Comparison of ENCODE assay signal across 8 mouse cellular contexts in genomic region chr5:31451878-31452561, GRCm38 (mm10). TPM values are rescaled to one million over a fixed set of nuclear protein-coding genes. Genes with fewer than 3 reads are reported as not detected.
DNase-seq lines count a peak whose midpoint lies in the region; ATAC-seq and TF ChIP-seq lines count a peak whose summit lies in the region.

Gene Zfp512, plus strand, starts transcription at chr5:31452431.

- H3K79me3 ChIP-seq in C2C12 (ENCODE audit: low read depth), result peaks cover 27% of the 10 kb centered on the region

- H3K9ac ChIP-seq in heart, embryonic 11.5 days (ENCODE audit: low read depth, low read length), result peak within 1 kb of the TSS; percentile 81
- peak within 1 kb of the TSS; percentile 70 for H3K9ac ChIP-seq in kidney, embryonic 16.5 days (replicated peaks; ENCODE audit: low read length)
- H3K9ac ChIP-seq in liver, adult 2 months (ENCODE audit: low read depth, low read length), result peak within 1 kb of the TSS; percentile 68

- H3K9me3 ChIP-seq in erythroblast, embryonic 14.5 days (ENCODE audit: control insufficient read depth, low read length), result no peaks in the 10 kb centered on the region
- no peaks in the 10 kb centered on the region for H3K9me3 ChIP-seq in heart, embryonic 11.5 days (replicated peaks; ENCODE audit: control insufficient read depth, low read length)
- no peaks in the 10 kb centered on the region for H3K9me3 ChIP-seq in kidney, embryonic 16.5 days (ENCODE audit: low read length)

- H3K36me3 ChIP-seq in C2C12 (ENCODE audit: control insufficient read depth, insufficient read depth), result peaks cover 5% of the 10 kb centered on the region
- peaks cover 4% of the 10 kb centered on the region for H3K36me3 ChIP-seq in erythroblast, embryonic 14.5 days (ENCODE audit: control insufficient read depth)
- H3K36me3 ChIP-seq in heart, embryonic 11.5 days (ENCODE audit: control insufficient read depth, insufficient read depth, low read length), result no peaks in the 10 kb centered on the region
- H3K36me3 ChIP-seq in kidney, embryonic 16.5 days (ENCODE audit: insufficient read depth, low read length), result no peaks in the 10 kb centered on the region
- H3K36me3 ChIP-seq in liver, adult 2 months (ENCODE audit: control insufficient read depth, insufficient read depth, low read length), result no peaks in the 10 kb centered on the region
- H3K36me3 ChIP-seq in myocyte (ENCODE audit: control insufficient read depth, insufficient read depth), result no peaks in the 10 kb centered on the region
- no peaks in the 10 kb centered on the region for H3K36me3 ChIP-seq in splenic B cell, adult 2 months (ENCODE audit: control insufficient read depth, insufficient read depth, low read length, poor library complexity, severe bottlenecking)

- H3K27ac ChIP-seq in heart, embryonic 11.5 days (ENCODE audit: low read depth, low read length), result peak within 1 kb of the TSS; percentile 57; the same call in 1 of the 2 replicates
- H3K27ac ChIP-seq in kidney, embryonic 16.5 days (ENCODE audit: low read length), result peak within 1 kb of the TSS; percentile 18; the same call in 1 of the 2 replicates
- H3K27ac ChIP-seq in liver, adult 2 months (replicated peaks; ENCODE audit: insufficient read depth, low read depth, low read length), result no peak within 1 kb of the TSS

- peak within 1 kb of the TSS; percentile 83 for H3K4me2 ChIP-seq in heart, embryonic 11.5 days
- peak within 1 kb of the TSS; percentile 64 for H3K4me2 ChIP-seq in kidney, embryonic 16.5 days (replicated peaks; ENCODE audit: low read depth, low read length)
- peak within 1 kb of the TSS; percentile 90 for H3K4me2 ChIP-seq in myocyte (ENCODE audit: low read depth)

- H3K79me2 ChIP-seq in C2C12 (ENCODE audit: control insufficient read depth, insufficient read depth) (peaks cover 38% of the 10 kb centered on the region), myocyte (ENCODE audit: control insufficient read depth, insufficient read depth) (peaks cover 36% of the 10 kb centered on the region)
- H3K79me2 ChIP-seq in liver, adult 2 months (ENCODE audit: control insufficient read depth, insufficient read depth, low read length), result no peaks in the 10 kb centered on the region; the same call in 1 of the 2 replicates

- H3K4me1 ChIP-seq in erythroblast, embryonic 14.5 days (ENCODE audit: control insufficient read depth), result peaks cover 26% of the 10 kb centered on the region
- H3K4me1 ChIP-seq in heart, embryonic 11.5 days (ENCODE audit: control insufficient read depth, insufficient read depth, low read length), result 0 out of 2 replicates have a peak, but pooled peaks cover 6% of the 10 kb centered on the region
- H3K4me1 ChIP-seq in kidney, embryonic 16.5 days (ENCODE audit: insufficient read depth, low read length), result peaks cover 15% of the 10 kb centered on the region
- H3K4me1 ChIP-seq in liver, adult 2 months (ENCODE audit: control insufficient read depth, insufficient read depth, low read length), result peaks cover 4% of the 10 kb centered on the region

- TF ChIP-seq POLR2A in brain, embryonic 14.5 days (IDR thresholded peaks at IDR 0.05; ENCODE audit: borderline replicate concordance, extremely low read depth, insufficient read depth, insufficient read length, poor library complexity, severe bottlenecking), result peak; percentile 42; the same call in 1 of the 2 replicates
- 0 out of 2 replicates have a peak, but pooled peaks have one; percentile 22 for TF ChIP-seq POLR2A in liver, adult 2 months (IDR thresholded peaks at IDR 0.05; ENCODE audit: extremely low read depth, insufficient read depth, low read length)
- TF ChIP-seq POLR2A in myocyte (IDR thresholded peaks at IDR 0.05; ENCODE audit: insufficient read length, low read depth), result peak; percentile 51

- H3ac ChIP-seq in C2C12 (ENCODE audit: control insufficient read depth, insufficient read length, low read depth) (peak within 1 kb of the TSS; percentile 49), myocyte (ENCODE audit: control insufficient read depth, insufficient read length) (no peak within 1 kb of the TSS)

- H3K27me3 ChIP-seq in C2C12 (ENCODE audit: control insufficient read depth, insufficient read depth, insufficient read length), result no peaks in the 10 kb centered on the region
- H3K27me3 ChIP-seq in erythroblast, embryonic 14.5 days (ENCODE audit: control insufficient read depth), result no peaks in the 10 kb centered on the region
- no peaks in the 10 kb centered on the region for H3K27me3 ChIP-seq in heart, embryonic 11.5 days (ENCODE audit: control insufficient read depth, insufficient read depth, low read length)
- H3K27me3 ChIP-seq in kidney, embryonic 16.5 days (ENCODE audit: insufficient read depth, low read length), result no peaks in the 10 kb centered on the region
- no peaks in the 10 kb centered on the region for H3K27me3 ChIP-seq in liver, adult 2 months (ENCODE audit: control insufficient read depth, insufficient read depth, low read length)
- H3K27me3 ChIP-seq in myocyte (ENCODE audit: control insufficient read depth, insufficient read depth, insufficient read length), result no peaks in the 10 kb centered on the region
- no peaks in the 10 kb centered on the region for H3K27me3 ChIP-seq in splenic B cell, adult 2 months (ENCODE audit: control insufficient read depth, insufficient read depth, low read length, poor library complexity, severe bottlenecking)

- peak; percentile 97 for ATAC-seq in heart, embryonic 11.5 days (replicated peaks; ENCODE audit: insufficient number of reproducible peaks, low FRiP score, low TSS enrichment)
- ATAC-seq in kidney, embryonic 16.5 days (ENCODE audit: low FRiP score, low TSS enrichment), result peak; percentile 99

- H3K4me3 ChIP-seq in C2C12 (ENCODE audit: insufficient read depth, poor library complexity, severe bottlenecking) (peak within 1 kb of the TSS; percentile 49), myocyte (peak within 1 kb of the TSS; percentile 57)
- peak within 1 kb of the TSS; percentile 77 for H3K4me3 ChIP-seq in erythroblast, embryonic 14.5 days (replicated peaks)
- peak within 1 kb of the TSS; percentile 50 for H3K4me3 ChIP-seq in heart, embryonic 11.5 days (ENCODE audit: low read depth, low read length)
- H3K4me3 ChIP-seq in kidney, embryonic 16.5 days (ENCODE audit: low read length), result peak within 1 kb of the TSS; percentile 64
- H3K4me3 ChIP-seq in liver, adult 2 months (ENCODE audit: insufficient read depth, low read depth, low read length), result peak within 1 kb of the TSS; percentile 55

- peak; percentile 99 for DNase-seq in brain, embryonic 14.5 days (ENCODE audit: low read depth)
- DNase-seq in liver, adult 2 months (ENCODE audit: extremely low read depth, low read depth, low spot score), result peak; percentile 87
- DNase-seq in splenic B cell, adult 2 months (ENCODE audit: low read depth, low spot score), result peak; percentile 94

- no peak for TF ChIP-seq CTCF in C2C12 (IDR thresholded peaks at IDR 0.05; ENCODE audit: control insufficient read depth, insufficient read depth, insufficient read length)
- TF ChIP-seq CTCF in brain, embryonic 14.5 days (IDR thresholded peaks at IDR 0.05; ENCODE audit: borderline replicate concordance, extremely low read depth, insufficient read depth, insufficient read length), result no peak
- no peak for TF ChIP-seq CTCF in liver, adult 2 months (IDR thresholded peaks at IDR 0.05; ENCODE audit: low read depth, low read length)

- 6% methylated on average over 23 of the region's 23 CpGs for WGBS in heart, embryonic 11.5 days (ENCODE audit: insufficient replicate concordance)
- 6% methylated on average over 23 of the region's 23 CpGs for WGBS in kidney, embryonic 16.5 days
- whole genome bisulfite sequencing in liver, adult 2 months, result 7% methylated on average over 23 of the region's 23 CpGs

TF ChIP-seq in C2C12, 6 proteins besides CTCF, POLR2A, EP300 and RAD21:
- TF ChIP-seq USF1 (IDR thresholded peaks at IDR 0.05; ENCODE audit: low read depth), result peak; percentile 89
- TF ChIP-seq MAX (IDR thresholded peaks at IDR 0.05), result peak; percentile 52
- no peak for TF ChIP-seq MYOG (IDR thresholded peaks at IDR 0.05; ENCODE audit: control insufficient read depth, extremely low read depth, insufficient read length)
- TF ChIP-seq CEBPB (IDR thresholded peaks at IDR 0.05; ENCODE audit: low read depth), result no peak
TF ChIP-seq in C2C12: peak in this region for 2.

TF ChIP-seq in myocyte, 11 proteins besides CTCF, POLR2A, EP300 and RAD21:
- TF ChIP-seq REST (IDR thresholded peaks at IDR 0.05; ENCODE audit: insufficient read depth, insufficient read length) (peak; percentile 58), USF1 (IDR thresholded peaks at IDR 0.05; ENCODE audit: low read depth) (peak; percentile 90), CEBPB (IDR thresholded peaks at IDR 0.05; ENCODE audit: insufficient read depth, poor library complexity, severe bottlenecking) (no peak), POLR2AphosphoS2 (IDR thresholded peaks at IDR 0.05; ENCODE audit: insufficient read length, low read depth) (peak; percentile 73), MYOG (IDR thresholded peaks at IDR 0.05; ENCODE audit: control insufficient read depth in 1 of 3, insufficient read depth in 1 of 3, insufficient read length in 2 of 3, low read depth in 2 of 3) (no peak), MAX (IDR thresholded peaks at IDR 0.05; ENCODE audit: low read depth) (no peak), SRF (IDR thresholded peaks at IDR 0.05; ENCODE audit: control insufficient read depth, insufficient read length, low read depth) (peak; percentile 4), E2F4 (IDR thresholded peaks at IDR 0.05; ENCODE audit: insufficient read depth) (peak; percentile 38), TCF3 (IDR thresholded peaks at IDR 0.05; ENCODE audit: insufficient read length, low read depth) (no peak), MYOD1 (IDR thresholded peaks at IDR 0.05; ENCODE audit: control insufficient read depth in 1 of 3, insufficient read length in 2 of 3, low read depth in 2 of 3) (no peak), TCF12 (IDR thresholded peaks at IDR 0.05; ENCODE audit: insufficient read depth, poor library complexity, severe bottlenecking) (no peak)

RNA-seq across cellular contexts. Expression of gene Zfp512, which starts in this region (rescaled TPM):
- polyA plus RNA-seq in C2C12 (2012; fragmentation: generic; extraction: Trizol) (11.6 TPM), myocyte (2012; fragmentation: generic; extraction: Trizol) (12.8 TPM)
- polyA plus RNA-seq in brain, embryonic 14.5 days (2012; rRNA removed), result 76.5 and 90.4 TPM in 2 replicates
- polyA plus RNA-seq in erythroblast, embryonic 14.5 days (2012), result 0.64 and 0.87 TPM in 2 replicates
- polyA plus RNA-seq in heart, embryonic 11.5 days (2014; fragmentation: Nextera tagmentation; extraction: Ambion mirVana), result 34.4 and 44.0 TPM in 2 replicates
- 55.2 and 62.2 TPM in 2 replicates for polyA plus RNA-seq in kidney, embryonic 16.5 days (2015; fragmentation: Nextera tagmentation; extraction: Ambion mirVana)
- total RNA-seq in liver, adult 2 months (2014; rRNA removed), result 8.1 and 9.0 TPM in 2 replicates
- polyA plus RNA-seq in liver, adult 2 months (2012; rRNA removed), result 4.6 and 4.9 TPM in 2 replicates
